Mouse (Mus musculus): ENCODE results near the gene BC025920.
A peak's percentile ranks its signal among the peaks of the same experiment; 100 is the strongest.

DNA sequence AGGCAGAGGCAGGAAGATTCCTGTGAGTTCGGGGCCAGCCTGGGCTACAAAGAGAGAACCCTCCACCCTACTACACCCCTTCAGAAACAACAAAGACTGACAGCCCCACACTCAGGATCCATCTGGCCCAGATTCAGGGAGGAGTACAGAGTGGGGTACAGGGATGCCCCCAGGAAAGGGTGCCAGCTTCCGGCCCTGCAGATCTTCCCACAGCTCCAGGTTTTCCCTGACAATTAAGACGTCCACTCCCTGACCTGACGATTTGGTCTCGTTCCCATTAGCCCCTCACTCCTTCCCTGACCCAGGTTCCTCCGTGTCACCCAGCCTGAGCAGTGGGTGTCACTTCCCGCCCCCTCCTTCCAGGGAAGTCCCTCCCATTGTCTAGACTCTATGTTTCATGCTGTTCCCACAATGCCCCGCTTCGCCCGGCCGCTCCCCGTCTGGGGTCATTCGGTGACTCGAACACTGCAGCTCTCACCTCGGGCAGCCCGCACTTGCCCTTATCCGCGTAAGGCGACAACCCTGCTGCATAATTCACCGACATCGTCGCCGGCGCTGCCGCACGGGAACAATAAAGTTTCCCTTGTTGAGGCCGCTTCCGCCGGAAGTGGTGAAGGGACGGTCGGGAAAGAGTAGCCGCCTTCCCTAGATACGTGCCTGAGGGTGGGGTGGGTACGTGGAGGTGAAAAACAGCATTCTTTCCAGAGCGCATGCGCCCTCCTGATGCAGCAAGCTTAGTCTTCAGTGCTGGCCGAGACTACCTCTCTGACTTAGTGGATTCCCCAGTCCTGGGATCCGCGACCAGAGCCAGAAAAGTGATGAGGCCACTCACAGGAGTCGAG is 21.1 kb downstream of the BC025920 start, which contains the start of gene Sirt6:
- TF ChIP-seq CTCF (IDR thresholded peaks at IDR 0.05; ENCODE audit: low read depth) (no peak), EP300 (IDR thresholded peaks at IDR 0.05; ENCODE audit: low read depth) (peak; percentile 69; the same call in 1 of the 2 replicates)

Measured in liver, embryonic 14.5 days (tissue).